Mouse (Mus musculus) lung, postnatal 0 days (tissue): ENCODE measurements around the gene Ndufs7. TPM values are rescaled to one million over a fixed set of nuclear protein-coding genes. Genes with fewer than 3 reads are reported as not detected.
"Not testable (repeated sequence)": the region's sequence is repeated elsewhere in the genome, so short reads cannot be mapped to it uniquely, and the experiment has no call there.

Experiments
- ATAC-seq: fragments of 200-750 bp; cut with Nextera tagmentation; 2 replicates; pipeline ENCODE4 v1.8.0; 2017; ENCODE audit warnings: moderate library complexity
- DNase-seq: peaks from one replicate; pipeline ENCODE4 v3.0.0-alpha.2; 2016; ENCODE audit warnings: low spot score
- H3K27ac ChIP-seq: fragments of 300-500 bp; sonication (generic); 2 replicates; pipeline ENCODE4 v1.5.1; 2014; ENCODE audit warnings: antibody characterized with exemption, mild to moderate bottlenecking, low read length, mixed read lengths
- H3K27me3 ChIP-seq: fragments of 300-500 bp; sonication (generic); replicated peaks from 2 replicates; pipeline ENCODE4 v1.6.1; 2014; ENCODE audit warnings: low read length, mixed read lengths; ENCODE audit not compliant: insufficient read depth
- H3K36me3 ChIP-seq: fragments of 300-500 bp; sonication (generic); 2 replicates; pipeline ENCODE4 v1.6.1; 2014; ENCODE audit warnings: low read length, mixed read lengths; ENCODE audit not compliant: insufficient read depth
- H3K4me1 ChIP-seq: fragments of 300-500 bp; sonication (generic); 2 replicates; pipeline ENCODE4 v1.6.1; 2014; ENCODE audit warnings: antibody characterized with exemption, low read depth, low read length, mixed read lengths; ENCODE audit not compliant: insufficient read depth
- H3K4me2 ChIP-seq: fragments of 300-500 bp; sonication (generic); replicated peaks from 2 replicates; pipeline ENCODE4 v1.6.1; 2014; ENCODE audit warnings: low read depth, mild to moderate bottlenecking, low read length, moderate library complexity, mixed read lengths
- H3K4me3 ChIP-seq: fragments of 300-500 bp; sonication (generic); 2 replicates; pipeline ENCODE4 v1.5.1; 2014; ENCODE audit warnings: low read depth, low read length
- H3K9ac ChIP-seq: fragments of 300-500 bp; sonication (generic); replicated peaks from 2 replicates; pipeline ENCODE4 v1.6.1; 2014; ENCODE audit warnings: low read depth, mild to moderate bottlenecking
- H3K9me3 ChIP-seq: fragments of 300-500 bp; sonication (generic); 2 replicates; pipeline ENCODE4 v1.6.1; 2016; ENCODE audit warnings: low read length, mixed read lengths
- CTCF ChIP-seq: IDR thresholded peaks from 2 replicates; pipeline ENCODE4 v1.5.1; 2016; ENCODE audit warnings: antibody characterized with exemption, mild to moderate bottlenecking
- EP300 ChIP-seq: IDR thresholded peaks from 2 replicates; pipeline ENCODE4 v1.6.1; 2016; ENCODE audit warnings: antibody characterized with exemption, mild to moderate bottlenecking, control low read depth
- WGBS: fragments of 180-500 bp; shearing (Covaris S2); extraction: QIAGEN DNeasy Blood & Tissue Kit; methylation state at CpG from one replicate; pipeline ENCODE4 v1.1.7; 2014; 5-methylcytosine and 5-hydroxymethylcytosine counted together
- polyA plus RNA-seq: library from polyadenylated mRNA; unstranded; fragments of >200 nt; fragmentation: Nextera tagmentation; extraction: Ambion mirVana; gene quantifications from 2 replicates; pipeline ENCODE4 v1.2.1, GENCODE M21; 2015

Gene Ndufs7
- polyA plus RNA-seq, 1 experiment from 2014 or later = 327 TPM

DNA sequence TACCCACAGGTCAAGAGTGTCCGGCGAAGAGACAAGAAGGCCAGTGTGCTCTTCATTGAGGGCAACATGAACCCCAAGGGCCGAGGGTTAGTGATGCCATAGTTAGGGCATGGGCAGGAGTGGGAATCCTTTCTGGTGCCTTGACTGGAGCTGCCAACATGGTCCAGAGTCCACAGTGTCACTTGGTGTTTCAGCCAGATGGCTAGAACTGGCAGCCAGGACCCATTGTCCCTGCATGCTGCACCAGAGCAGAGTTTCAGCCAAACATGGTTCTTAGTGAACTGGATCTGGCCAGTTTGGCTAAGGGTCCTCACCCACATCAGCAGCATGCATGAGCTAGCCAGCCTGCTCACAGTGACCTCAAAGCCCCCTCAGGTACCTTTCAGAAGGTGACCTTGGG lies 10.6 kb upstream of the Ndufs7 start:
- no peak for TF ChIP-seq CTCF
- no peak for TF ChIP-seq EP300
- Histone ChIP-seq H3K9ac (no peak overlapping the region), H3K27me3 (no peaks in the 10 kb centered on the region), H3K4me2 (no peak overlapping the region), H3K27ac (no peak overlapping the region), H3K9me3 (no peaks in the 10 kb centered on the region), H3K4me1 (no peaks in the 10 kb centered on the region), H3K36me3 (peaks cover 51% of the 10 kb centered on the region), H3K4me3 (no peak overlapping the region)
- 92% methylated on average over 3 of the region's 3 CpGs for WGBS
- DNase-seq (no peak), ATAC-seq (no peak)

DNA sequence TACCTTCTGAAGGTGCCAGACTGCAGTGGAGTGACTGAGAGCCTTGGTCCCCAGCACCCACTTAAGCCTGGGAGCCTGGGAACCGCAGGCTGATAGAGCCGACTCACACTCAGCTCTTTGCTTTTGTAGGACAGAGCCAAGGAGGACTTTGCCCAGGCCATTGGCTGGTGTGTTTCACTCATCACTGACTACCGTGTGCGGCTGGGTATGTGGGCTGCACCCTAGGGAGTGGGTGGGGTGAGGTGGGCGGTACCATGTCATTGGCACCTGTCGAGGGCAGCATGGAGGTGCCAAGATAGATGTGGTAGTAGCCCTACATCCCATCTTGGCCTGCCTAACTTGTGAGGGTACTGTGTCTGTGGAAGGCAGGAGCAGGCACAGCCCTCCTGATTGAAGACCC lies 9.1 kb upstream of the Ndufs7 start:
- 82% methylated on average over 6 of the region's 6 CpGs for WGBS
- ATAC-seq (no peak), DNase-seq (no peak)
- Histone ChIP-seq H3K9me3 (no peaks in the 10 kb centered on the region), H3K4me2 (no peak overlapping the region), H3K27ac (no peak overlapping the region), H3K4me1 (no peaks in the 10 kb centered on the region), H3K27me3 (no peaks in the 10 kb centered on the region), H3K36me3 (peaks cover 53% of the 10 kb centered on the region), H3K4me3 (no peak overlapping the region), H3K9ac (no peak overlapping the region)
- TF ChIP-seq EP300 = no peak

DNA sequence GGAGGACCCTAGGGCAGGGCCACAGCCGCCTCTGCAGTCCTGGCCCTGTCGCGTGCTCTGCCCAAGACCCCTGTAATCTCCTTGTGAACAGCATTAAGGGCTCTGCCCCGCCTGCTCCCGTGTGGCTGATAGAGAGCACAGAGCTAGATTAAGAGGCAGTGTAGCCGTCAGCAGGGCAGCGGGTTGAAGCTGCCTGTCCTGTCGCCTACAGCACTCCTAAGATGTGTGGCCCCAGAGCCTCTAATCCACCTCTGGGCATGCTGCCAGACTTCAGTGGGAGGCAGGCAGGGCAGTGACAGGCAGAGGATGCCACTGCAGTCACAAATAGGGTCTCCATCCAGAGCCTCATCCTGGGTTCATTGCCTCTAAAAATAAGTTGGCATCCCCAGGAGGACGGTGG lies 6.8 kb upstream of the Ndufs7 start:
- DNase-seq = no peak
- peaks cover 49% of the 10 kb centered on the region for H3K36me3 ChIP-seq
- TF ChIP-seq CTCF (no peak), EP300 (no peak)
- no peak overlapping the region for H3K4me2 ChIP-seq
- WGBS = 67% methylated on average over 9 of the region's 9 CpGs
- no peaks in the 10 kb centered on the region for H3K9me3 ChIP-seq
- no peak for ATAC-seq
- no peak overlapping the region for H3K27ac ChIP-seq
- no peak overlapping the region for H3K4me3 ChIP-seq
- H3K4me1 ChIP-seq = no peaks in the 10 kb centered on the region
- no peak overlapping the region for H3K9ac ChIP-seq
- no peaks in the 10 kb centered on the region for H3K27me3 ChIP-seq

DNA sequence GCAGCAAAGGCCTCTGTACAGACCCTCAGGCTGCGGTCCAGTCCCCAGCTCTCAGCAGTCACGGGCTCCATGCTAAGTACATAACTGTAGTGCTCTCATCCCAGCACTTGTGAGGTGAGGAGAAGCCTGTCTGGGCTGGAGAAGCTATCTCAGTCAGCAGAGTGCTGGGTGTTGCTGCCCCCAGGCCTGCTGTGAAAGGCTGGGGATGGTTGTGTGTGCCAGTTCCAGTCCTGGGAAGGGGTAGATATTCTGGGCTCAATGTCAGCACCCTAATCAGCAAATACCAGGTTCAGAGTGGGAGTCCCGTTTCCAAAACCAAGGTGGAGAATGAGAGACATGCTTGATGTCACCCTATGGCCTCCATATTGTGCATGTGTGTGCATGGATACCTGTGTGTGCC lies 6.3 kb upstream of the Ndufs7 start:
- Histone ChIP-seq H3K27me3 (no peaks in the 10 kb centered on the region), H3K9ac (no peak overlapping the region), H3K4me2 (no peak overlapping the region), H3K4me1 (no peaks in the 10 kb centered on the region), H3K36me3 (peaks cover 43% of the 10 kb centered on the region), H3K4me3 (no peak overlapping the region), H3K9me3 (no peaks in the 10 kb centered on the region), H3K27ac (no peak overlapping the region)
- no peak for ATAC-seq
- TF ChIP-seq EP300 (no peak), CTCF (no peak)
- no peak for DNase-seq
- WGBS = 58% methylated on average over 3 of the region's 3 CpGs

DNA sequence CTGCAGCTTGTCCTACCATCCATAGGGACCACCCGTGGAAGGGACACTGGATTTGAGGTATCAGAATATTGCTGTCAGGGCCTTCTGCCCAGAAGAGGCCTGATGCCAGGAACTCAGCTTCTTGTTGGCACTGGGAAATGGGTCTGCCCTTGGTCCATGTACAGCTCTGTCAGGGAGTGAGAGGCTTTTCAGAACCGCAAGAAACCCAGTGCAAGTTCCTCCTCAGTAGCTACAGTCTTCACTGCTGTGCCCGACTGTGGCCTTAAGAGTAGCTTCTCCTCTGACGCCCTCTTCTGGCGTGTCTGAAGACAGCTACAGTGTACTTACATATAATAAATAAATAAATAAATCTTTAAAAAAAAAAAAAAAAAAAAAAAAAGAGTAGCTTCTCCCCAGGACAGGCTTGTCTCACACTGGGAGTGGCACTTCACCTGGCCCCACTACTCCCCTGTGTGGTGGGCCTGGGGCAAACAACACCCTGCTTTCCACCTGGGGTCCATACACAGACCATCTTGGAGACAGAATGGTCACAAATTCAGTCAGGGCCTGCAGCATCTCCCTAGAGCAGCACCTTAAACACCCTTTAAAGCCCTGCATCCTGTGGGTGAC lies 4.0 kb upstream of the Ndufs7 start:
- Histone ChIP-seq H3K9ac (no peak overlapping the region), H3K27me3 (no peaks in the 10 kb centered on the region), H3K36me3 (peaks cover 23% of the 10 kb centered on the region), H3K9me3 (no peaks in the 10 kb centered on the region), H3K4me1 (no peaks in the 10 kb centered on the region; the same call in 1 of the 2 replicates), H3K4me3 (no peak overlapping the region), H3K4me2 (no peak overlapping the region), H3K27ac (no peak overlapping the region)
- WGBS = 28% methylated on average over 5 of the region's 5 CpGs
- peak; percentile 74 for DNase-seq
- TF ChIP-seq EP300 = no peak
- TF ChIP-seq CTCF = peak; percentile 61
- no peak for ATAC-seq

DNA sequence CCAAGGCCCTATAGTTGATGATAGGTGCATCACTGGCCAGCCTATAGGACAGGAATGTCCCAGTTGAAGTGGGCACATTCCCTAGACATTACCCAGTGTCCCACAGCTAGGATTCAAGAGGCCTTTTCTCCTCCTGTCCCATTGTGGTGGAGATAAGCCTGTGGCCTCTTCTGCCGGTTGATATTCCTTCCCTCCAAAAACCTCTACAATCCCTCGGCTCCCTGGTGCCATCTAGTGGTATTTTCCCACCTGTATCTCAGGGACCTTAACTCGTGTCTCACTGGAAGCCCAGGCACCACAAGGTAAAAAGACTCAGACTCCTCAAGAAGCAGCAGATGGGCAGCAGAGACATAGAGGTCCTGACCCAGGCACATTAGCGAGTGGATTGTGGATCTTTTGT lies 3.3 kb upstream of the Ndufs7 start:
- no peak overlapping the region for H3K4me3 ChIP-seq
- no peak overlapping the region for H3K27ac ChIP-seq
- H3K27me3 ChIP-seq = no peaks in the 10 kb centered on the region
- no peak for ATAC-seq
- H3K9me3 ChIP-seq = no peaks in the 10 kb centered on the region
- TF ChIP-seq EP300 (no peak), CTCF (peak; percentile 96)
- DNase-seq = peak; percentile 87
- peaks cover 20% of the 10 kb centered on the region for H3K36me3 ChIP-seq
- no peak overlapping the region for H3K4me2 ChIP-seq
- 6% methylated on average over 4 of the region's 4 CpGs for WGBS
- H3K9ac ChIP-seq = no peak overlapping the region
- H3K4me1 ChIP-seq = no peaks in the 10 kb centered on the region; the same call in 1 of the 2 replicates

DNA sequence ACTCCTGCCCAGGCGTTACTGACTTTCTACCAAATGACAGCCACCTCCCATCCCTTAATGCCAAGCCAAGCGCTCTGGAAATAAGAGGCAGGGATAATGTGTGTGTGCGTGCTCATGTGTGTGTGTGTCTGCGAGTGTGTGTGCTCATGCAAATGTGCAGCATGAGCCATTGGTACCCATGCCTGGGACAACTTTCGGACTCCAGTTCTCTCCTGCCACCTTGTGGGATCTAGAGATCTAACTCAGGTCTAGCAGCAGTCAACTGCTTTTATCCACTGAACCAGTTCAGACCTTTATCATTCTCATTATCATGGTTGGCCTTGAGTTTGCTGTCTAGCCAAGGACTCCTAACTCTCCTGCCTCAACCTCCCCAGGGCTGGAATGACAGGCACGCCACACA lies 1.1 kb upstream of the Ndufs7 start:
- Histone ChIP-seq H3K27me3 (no peaks in the 10 kb centered on the region), H3K36me3 (peaks cover 10% of the 10 kb centered on the region), H3K9ac (no peak overlapping the region), H3K9me3 (no peaks in the 10 kb centered on the region), H3K4me1 (no peaks in the 10 kb centered on the region; the same call in 1 of the 2 replicates), H3K4me3 (no peak overlapping the region), H3K27ac (no peak overlapping the region), H3K4me2 (no peak overlapping the region)
- TF ChIP-seq EP300 = no peak
- peak; percentile 52 for TF ChIP-seq CTCF
- 53% methylated on average over 6 of the region's 6 CpGs for WGBS
- ATAC-seq (no peak), DNase-seq (peak; percentile 40)

DNA sequence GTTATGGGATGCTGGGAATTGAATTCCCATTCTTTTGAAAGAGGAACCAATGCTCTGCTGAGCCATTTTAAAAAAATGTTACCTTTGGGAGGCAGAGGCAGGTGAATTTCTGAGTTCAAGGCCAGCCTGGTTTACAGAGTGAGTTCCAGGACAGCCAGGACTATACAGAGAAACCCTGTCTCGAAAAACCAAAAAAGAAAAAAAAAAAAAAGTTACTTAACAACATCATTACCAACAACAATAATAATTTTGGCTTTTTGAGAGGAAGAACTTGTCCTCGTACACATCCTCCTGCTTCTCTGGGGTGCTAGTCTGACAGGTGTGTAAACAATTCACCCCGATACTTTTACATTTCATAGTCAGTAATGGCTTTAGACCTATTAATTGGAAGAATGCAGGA lies 484 bp upstream of the Ndufs7 start:
- 29% methylated on average over 3 of the region's 3 CpGs for WGBS
- not testable (repeated sequence) for DNase-seq, H3K27ac ChIP-seq, ATAC-seq, H3K36me3 ChIP-seq, H3K27me3 ChIP-seq, H3K4me1 ChIP-seq, H3K9ac ChIP-seq, H3K4me3 ChIP-seq, H3K9me3 ChIP-seq
- peak overlapping the region; percentile 78; the same call in 1 of the 2 replicates for H3K4me2 ChIP-seq
